Mouse (Mus musculus) left cerebral cortex, postnatal 25 days (tissue): ENCODE data around the gene Lmod1. TPM values are rescaled to one million over a fixed set of nuclear protein-coding genes. Genes with fewer than 3 reads are reported as not detected.
"Not testable (repeated sequence)": the region's sequence is repeated elsewhere in the genome, so short reads cannot be mapped to it uniquely, and the experiment has no call there.

Source experiments
- DNase-seq, 2 experiments: peaks; one replicate each; pipeline ENCODE4 v3.0.0; 2022; ENCODE audit warnings: low spot score in 2 of 2, mixed read lengths in 1 of 2
- intact Hi-C: fragments of 180-260 bp; cut with DNase I; formaldehyde crosslinking; loops from one replicate; pipeline ENCODE4 v1.15.1; 2025
- total RNA-seq, 2 experiments: library from RNA; stranded (reverse); gene quantifications; 2 replicates each; pipeline ENCODE4 v1.2.3; 2021

Gene Lmod1
- total RNA-seq, 2 experiments from 2014 or later, result 0.76 to 0.94 TPM

DNA sequence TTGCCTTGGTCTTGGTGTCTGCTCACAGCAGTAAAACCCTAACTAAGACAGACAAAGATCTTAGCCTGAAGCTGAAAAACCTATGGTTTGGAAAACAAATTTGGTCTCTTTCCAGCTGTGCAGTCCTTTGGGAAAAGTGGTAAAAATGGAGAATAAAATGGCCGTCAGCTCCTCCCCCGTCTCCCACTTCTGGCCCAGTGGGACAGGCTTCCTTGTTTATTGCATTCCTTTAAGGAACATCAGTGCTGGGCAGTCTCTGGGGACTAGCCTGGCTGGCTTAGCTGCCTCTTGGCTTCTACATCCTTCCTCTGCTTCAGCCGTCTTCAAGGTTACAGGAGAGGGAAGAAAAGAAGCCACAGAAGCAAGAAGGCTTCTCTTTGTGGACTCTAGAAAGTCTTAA lies 27.3 kb downstream of the Lmod1 start:
- intact Hi-C loops, result no loop called here
- DNase-seq, result no peak

- intact Hi-C loops, result no loop called here
- no peak for DNase-seq
Observed at GRCm38 (mm10) chr1:135359071-135359470, 34.5 kb downstream of the Lmod1 start.

- intact Hi-C loops, result loop anchor here (10.0 kb wide), 1 partner anchor 387 kb away; no protein-coding TSS in a partner anchor
- DNase-seq, result no peak
Observed at GRCm38 (mm10) chr1:135361491-135361890, 36.9 kb downstream of the Lmod1 start.

GRCm38 (mm10) chr1:135362115-135362514 lies 37.5 kb downstream of the Lmod1 start:
- no peak for DNase-seq
- intact Hi-C loops, result loop anchor here (10.0 kb wide), 1 partner anchor 387 kb away; no protein-coding TSS in a partner anchor

- DNase-seq, result no peak
- intact Hi-C loops, result loop anchor here (10.0 kb wide), 1 partner anchor 389 kb away; no protein-coding TSS in a partner anchor
Observed at GRCm38 (mm10) chr1:135363446-135363845, 38.8 kb downstream of the Lmod1 start.

DNA sequence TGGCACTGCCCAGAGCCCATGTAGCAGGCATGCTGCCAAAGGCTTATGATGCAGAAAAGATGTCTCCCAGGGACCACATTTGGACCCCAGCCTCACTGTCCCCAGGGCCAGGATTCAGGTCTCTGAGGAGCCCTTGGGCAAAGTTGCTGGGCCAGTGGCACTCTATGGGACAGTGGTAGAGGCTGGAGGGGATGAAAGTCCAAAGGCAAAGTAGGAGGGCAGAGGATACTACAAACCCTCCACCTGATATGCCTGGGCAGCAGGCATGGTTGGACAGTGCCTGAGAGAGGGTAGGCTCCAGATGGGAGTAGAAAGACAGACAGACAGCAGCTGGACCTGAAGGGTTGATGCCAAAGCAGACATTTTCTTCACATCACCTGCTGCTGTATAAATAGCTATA lies 41.8 kb downstream of the Lmod1 start:
- intact Hi-C loops, result loop anchor here (10.0 kb wide), 1 partner anchor 392 kb away; no protein-coding TSS in a partner anchor
- no peak for DNase-seq

- intact Hi-C loops, result loop anchor here (10.0 kb wide), 1 partner anchor 392 kb away; no protein-coding TSS in a partner anchor
- DNase-seq, result peak in 1 of 2 experiments; percentile 75
Observed at GRCm38 (mm10) chr1:135367005-135367404, 42.4 kb downstream of the Lmod1 start.

DNA sequence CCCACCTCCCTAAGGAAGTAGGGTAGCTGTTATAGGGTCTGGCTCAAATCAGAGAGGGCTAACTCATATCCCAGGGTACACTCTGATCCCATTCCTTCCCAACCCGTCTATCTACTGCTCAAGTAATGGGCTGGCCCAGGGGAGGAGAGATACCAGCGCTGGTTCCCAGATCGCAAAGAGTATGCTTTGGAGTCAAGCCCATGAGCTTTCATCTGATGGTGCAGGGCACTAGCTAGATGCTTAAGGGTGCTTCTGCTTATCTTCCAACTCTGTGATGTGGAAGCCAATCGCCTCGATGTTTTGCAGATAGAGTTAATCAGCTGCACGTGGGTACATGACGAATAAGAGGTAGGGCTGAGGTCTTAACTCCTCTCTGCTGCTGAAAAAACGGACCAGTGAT lies 43.0 kb downstream of the Lmod1 start:
- intact Hi-C loops, result loop anchor here (10.0 kb wide), 1 partner anchor 393 kb away; no protein-coding TSS in a partner anchor
- no peak for DNase-seq

DNA sequence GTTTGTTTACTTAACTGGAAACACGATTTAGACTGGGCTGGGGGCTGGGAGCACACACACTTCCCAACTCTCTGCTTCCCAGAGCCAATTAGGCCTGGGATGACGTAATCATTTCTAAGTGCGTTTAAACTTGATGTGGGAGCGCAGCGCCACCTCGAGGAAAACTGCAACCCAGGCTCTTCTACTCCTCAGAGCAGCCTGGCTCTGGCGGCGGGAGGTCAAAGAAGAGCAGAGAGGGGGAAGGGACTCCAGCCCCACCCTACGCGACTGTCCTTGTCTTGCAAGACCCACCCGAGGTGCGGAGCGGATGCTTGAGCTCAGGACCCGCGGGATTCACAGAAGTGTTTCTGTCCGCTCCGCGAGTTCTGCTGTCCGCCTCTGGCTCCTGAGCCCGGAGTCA lies 43.6 kb downstream of the Lmod1 start:
- intact Hi-C loops, result loop anchor here (1.0 to 10.0 kb wide), 5 partner anchors 55 to 393 kb away; partner anchors contain the start of genes Elf3 and Timm17a
- DNase-seq, result peak; percentile 85 to 95

DNA sequence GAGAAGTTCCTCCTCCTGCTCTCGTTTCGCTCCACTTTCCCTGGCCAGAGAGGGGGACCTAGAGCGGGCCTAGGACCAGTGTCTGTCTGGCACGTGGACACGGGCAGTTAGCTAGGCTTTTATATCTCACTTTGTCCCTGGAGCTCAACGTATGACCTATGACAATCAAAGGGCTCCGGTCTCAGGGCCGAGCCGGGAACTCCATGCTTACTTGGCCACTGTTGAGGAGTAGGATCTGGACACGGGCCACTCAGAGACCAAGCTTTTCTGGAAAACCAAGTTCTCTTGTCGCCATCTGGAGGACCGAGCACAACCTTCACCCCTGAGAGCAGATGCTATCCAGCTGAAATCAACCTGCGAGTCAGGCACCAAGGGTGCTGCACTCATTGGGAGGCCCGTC lies 44.4 kb downstream of the Lmod1 start:
- intact Hi-C loops, result loop anchor here (1.0 to 10.0 kb wide), 5 partner anchors 56 to 394 kb away; partner anchors contain the start of genes Elf3 and Timm17a

GRCm38 (mm10) chr1:135369415-135369814 lies 44.8 kb downstream of the Lmod1 start:
- intact Hi-C loops, result loop anchor here (2.0 to 10.0 kb wide), 4 partner anchors 57 to 395 kb away; partner anchors contain the start of genes Elf3 and Timm17a
- DNase-seq, result no peak

More for the DNA sequence above, 44.4 kb downstream of the Lmod1 start:
- peak; percentile 66 to 68 for DNase-seq

- peak in 1 of 2 experiments; percentile 53 for DNase-seq
- intact Hi-C loops, result loop anchor here (5.0 kb wide), 1 partner anchor 221 kb away; no protein-coding TSS in a partner anchor
Observed at GRCm38 (mm10) chr1:135373171-135373677, 48.6 kb downstream of the Lmod1 start.

GRCm38 (mm10) chr1:135374175-135374867 lies 49.7 kb downstream of the Lmod1 start:
- intact Hi-C loops, result loop anchor here (5.0 kb wide), 1 partner anchor 222 kb away; no protein-coding TSS in a partner anchor

DNA sequence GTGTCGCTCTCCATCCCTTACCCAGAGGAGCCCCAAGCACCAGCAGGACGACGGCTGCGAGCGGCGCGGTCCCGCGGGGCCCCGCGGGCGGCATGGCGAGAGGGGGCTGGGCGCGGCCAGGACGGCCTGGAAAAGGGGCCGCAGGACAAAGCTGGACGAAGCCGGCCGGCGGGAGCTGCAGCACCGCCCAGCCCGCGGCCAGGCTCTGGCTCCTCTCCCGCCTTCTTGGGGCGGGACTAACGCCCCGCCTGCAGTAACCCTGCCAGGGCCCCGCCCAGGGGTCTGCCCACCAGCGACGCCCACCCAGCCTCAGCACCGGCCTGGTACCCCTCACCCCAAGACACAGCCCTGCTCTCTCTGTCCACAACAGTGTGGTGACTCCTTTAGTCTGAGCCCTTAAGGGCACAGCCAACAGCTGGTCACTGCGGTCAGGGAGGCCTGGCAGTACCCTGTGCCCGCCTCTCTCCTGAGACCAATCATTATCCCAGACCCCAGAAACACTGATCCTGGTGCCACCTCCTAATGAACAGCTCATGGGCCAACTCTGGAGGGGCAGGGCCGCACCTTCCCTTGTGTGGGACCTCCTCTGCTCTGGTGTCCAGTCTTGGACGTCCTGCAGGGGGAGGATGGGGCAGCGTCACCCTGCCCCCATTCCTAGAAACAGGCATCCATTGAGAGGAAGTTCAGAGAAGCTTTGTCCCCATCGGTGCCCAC lies 50.4 kb downstream of the Lmod1 start, which contains the start of gene Shisa4:
Gene Shisa4 (minus strand): TSS at position 370 of the 714 bp plus-strand sequence.
- DNase-seq, result peak; percentile 81 to 85
- intact Hi-C loops, result loop anchor here (5.0 kb wide), 1 partner anchor 223 kb away; no protein-coding TSS in a partner anchor

More at GRCm38 (mm10) chr1:135374175-135374867, 49.7 kb downstream of the Lmod1 start:
- DNase-seq, result peak in 1 of 2 experiments; percentile 65

DNA sequence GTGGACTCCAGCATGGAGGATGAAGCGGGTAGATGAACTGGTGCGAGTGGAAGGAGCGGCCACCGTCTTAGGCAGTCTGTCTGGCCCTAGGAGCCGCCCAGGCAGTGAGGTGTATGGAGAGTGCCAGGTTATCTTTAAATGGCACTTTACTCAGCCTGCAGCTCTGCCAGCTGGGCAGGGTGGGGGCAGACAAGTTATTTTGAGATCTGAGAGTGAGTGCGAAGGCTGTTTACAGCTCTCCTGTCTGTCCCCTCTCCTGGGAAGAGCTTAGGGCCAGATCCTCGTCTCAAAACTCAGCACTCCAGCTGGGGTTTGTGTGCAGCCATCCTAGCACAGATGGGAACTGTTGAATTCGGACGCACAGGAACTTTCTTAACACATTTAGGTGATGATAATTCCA lies 54.0 kb downstream of the Lmod1 start:
- DNase-seq, result peak; percentile 52 to 93

GRCm38 (mm10) chr1:135379048-135379447 lies 54.4 kb downstream of the Lmod1 start:
- no peak for DNase-seq
- intact Hi-C loops, result no loop called here

More for the DNA sequence above, 54.0 kb downstream of the Lmod1 start:
- intact Hi-C loops, result no loop called here

DNA sequence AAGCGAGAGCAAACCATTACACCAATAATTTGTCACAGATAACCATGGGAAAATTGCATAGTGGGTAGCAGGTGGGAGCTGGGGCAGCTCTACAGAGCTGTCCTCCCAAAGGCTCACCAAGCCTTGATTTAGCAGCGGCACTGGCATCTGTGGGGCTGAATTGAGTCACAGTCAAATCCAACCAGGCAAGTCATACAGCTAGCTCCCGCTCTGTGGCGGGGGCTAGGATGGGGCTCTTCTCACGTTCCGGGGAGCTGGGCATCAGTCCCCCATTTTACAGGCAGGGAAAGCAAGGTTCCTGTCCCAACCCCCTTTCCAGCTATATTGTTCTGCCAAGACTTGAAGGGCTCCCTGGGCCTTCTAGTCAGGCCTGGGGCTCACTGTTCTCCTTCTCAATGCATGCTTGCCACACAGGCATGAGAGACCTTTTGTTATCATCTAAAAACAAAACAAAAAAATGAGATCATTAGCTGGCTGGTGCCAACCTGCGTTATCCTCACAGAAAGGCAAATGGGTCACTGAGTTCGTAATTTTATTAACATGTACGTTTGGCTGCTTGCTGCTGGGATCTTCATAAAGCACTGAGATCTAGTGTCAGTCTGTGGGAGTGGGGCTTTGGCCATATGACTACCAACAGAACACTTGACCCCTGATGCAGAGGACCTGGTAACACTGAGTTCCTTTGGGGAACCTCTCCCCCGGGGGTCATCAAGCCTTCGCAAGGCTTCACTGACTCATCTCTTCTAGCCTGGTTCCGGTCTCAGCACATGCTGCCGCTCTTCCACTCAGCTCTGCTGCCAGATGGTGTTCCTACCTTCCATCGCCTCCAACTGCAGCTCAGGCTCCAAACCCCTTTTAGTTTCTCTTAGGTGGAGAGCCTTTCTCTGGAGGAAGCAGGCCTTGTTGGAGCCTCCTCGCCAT lies 55.7 kb downstream of the Lmod1 start:
- intact Hi-C loops, result no loop called here
- DNase-seq, result peak; percentile 68 to 96

DNA sequence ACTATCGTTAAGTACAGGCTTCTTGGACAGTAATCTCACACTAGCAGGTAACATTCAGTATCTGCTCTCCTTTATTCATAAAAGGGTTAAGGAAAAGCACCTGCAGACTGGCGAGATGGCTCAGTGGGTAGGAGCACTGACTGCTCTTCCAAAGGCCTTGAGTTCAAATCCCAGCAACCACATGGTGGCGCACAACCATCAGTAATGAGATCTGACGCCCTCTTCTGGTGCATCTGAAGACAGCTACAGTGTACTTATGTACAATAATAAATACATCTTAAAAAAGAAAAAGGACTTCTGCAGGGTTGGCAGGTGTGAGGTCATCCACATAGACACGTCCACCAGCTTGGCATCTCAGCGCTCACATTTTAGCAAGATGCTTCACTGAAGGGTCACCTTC lies 57.0 kb downstream of the Lmod1 start:
- DNase-seq, result peak in 1 of 2 experiments; percentile 57
- intact Hi-C loops, result not testable (repeated sequence)

DNA sequence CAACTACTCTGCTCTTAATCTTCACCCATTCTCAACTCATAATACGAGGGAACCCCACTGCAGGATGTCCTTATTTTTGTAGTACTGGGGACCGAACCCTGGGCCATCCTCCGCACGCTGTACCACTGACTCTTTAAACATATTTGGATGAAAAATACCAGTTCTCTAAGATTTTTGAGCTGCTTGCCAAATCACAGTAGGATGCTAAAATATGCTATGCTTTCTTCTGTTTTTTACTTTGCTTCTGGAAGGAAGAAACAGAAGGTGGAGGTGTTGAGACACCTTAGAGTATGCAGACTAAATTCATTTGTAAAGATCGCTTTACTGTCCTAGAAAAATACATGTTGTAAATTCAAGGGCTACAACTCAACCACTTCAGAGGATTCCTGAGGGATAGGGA lies 59.6 kb downstream of the Lmod1 start:
- intact Hi-C loops, result no loop called here
- peak in 1 of 2 experiments; percentile 67 for DNase-seq
